10 mouse cellular contexts compared by ENCODE assay signal in genomic region chr7:99580247-99580646, GRCm38 (mm10). TPM values are rescaled to one million over a fixed set of nuclear protein-coding genes. Genes with fewer than 3 reads are reported as not detected.
DNase-seq lines count a peak whose midpoint lies in the region; ATAC-seq and TF ChIP-seq lines count a peak whose summit lies in the region.
"Had no signal": no experiment of that assay in that cellular context is flagged by ENCODE, and none has a peak within 500 bp of the region (broad histone marks: within the 10 kb centered on the region; RNA-seq: fewer than 3 reads in every experiment).

No protein-coding gene starts in this region.

- H3K27ac ChIP-seq in hindbrain, embryonic 10.5 days, result peak overlapping the region; percentile 80
- no peak overlapping the region for H3K27ac ChIP-seq in hindbrain, embryonic 11.5 days (ENCODE audit: low read depth, low read length)
- no peak overlapping the region; the same call in 1 of the 2 replicates for H3K27ac ChIP-seq in forebrain, embryonic 10.5 days
- H3K27ac ChIP-seq in liver, embryonic 12.5 days, result 0 out of 2 replicates have a peak overlapping the region, but pooled peaks have one; percentile 21
- H3K27ac ChIP-seq in intestine, embryonic 15.5 days, result no peak overlapping the region

- WGBS in hindbrain, embryonic 10.5 days, result 35% methylated on average over 6 of the region's 6 CpGs
- 45% methylated on average over 6 of the region's 6 CpGs for WGBS in hindbrain, embryonic 11.5 days
- WGBS in forebrain, embryonic 10.5 days, result 33% methylated on average over 6 of the region's 6 CpGs
- 33% methylated on average over 6 of the region's 6 CpGs for WGBS in liver, embryonic 12.5 days (ENCODE audit: insufficient replicate concordance)
- 49% methylated on average over 6 of the region's 6 CpGs for whole genome bisulfite sequencing in intestine, embryonic 15.5 days

- H3K9ac ChIP-seq in hindbrain, embryonic 11.5 days (ENCODE audit: low read depth, low read length), result no peak overlapping the region
- no peak overlapping the region for H3K9ac ChIP-seq in liver, embryonic 12.5 days
- no peak overlapping the region for H3K9ac ChIP-seq in intestine, embryonic 15.5 days

- H3K27me3 ChIP-seq in hindbrain, embryonic 10.5 days (ENCODE audit: insufficient read depth, poor library complexity, severe bottlenecking), result peaks cover 14% of the 10 kb centered on the region
- H3K27me3 ChIP-seq in hindbrain, embryonic 11.5 days (ENCODE audit: control insufficient read depth, insufficient read depth, low read length), result no peaks in the 10 kb centered on the region
- peaks cover 35% of the 10 kb centered on the region for H3K27me3 ChIP-seq in E14TG2a.4 (ENCODE audit: insufficient read depth, low read length)
- H3K27me3 ChIP-seq in forebrain, embryonic 10.5 days (ENCODE audit: poor library complexity, severe bottlenecking), result peaks cover 30% of the 10 kb centered on the region
- 0 out of 2 replicates have a peak, but pooled peaks cover 5% of the 10 kb centered on the region for H3K27me3 ChIP-seq in liver, embryonic 12.5 days (replicated peaks)
- H3K27me3 ChIP-seq in intestine, embryonic 15.5 days (replicated peaks), result no peaks in the 10 kb centered on the region

- no peak for ATAC-seq in hindbrain, embryonic 11.5 days (ENCODE audit: low FRiP score)
- ATAC-seq in liver, embryonic 12.5 days, result no peak
- ATAC-seq in intestine, embryonic 15.5 days, result no peak

- H3K4me2 ChIP-seq in hindbrain, embryonic 11.5 days (replicated peaks; ENCODE audit: low read depth, low read length), result no peak overlapping the region
- peak overlapping the region; percentile 14; the same call in 1 of the 2 replicates for H3K4me2 ChIP-seq in liver, embryonic 12.5 days
- H3K4me2 ChIP-seq in intestine, embryonic 15.5 days (replicated peaks), result no peak overlapping the region

- H3K4me1 ChIP-seq in hindbrain, embryonic 10.5 days (replicated peaks), result peaks cover 55% of the 10 kb centered on the region
- peaks cover 7% of the 10 kb centered on the region for H3K4me1 ChIP-seq in hindbrain, embryonic 11.5 days (replicated peaks; ENCODE audit: control insufficient read depth, insufficient read depth, low read length)
- peaks cover 20% of the 10 kb centered on the region for H3K4me1 ChIP-seq in E14TG2a.4 (replicated peaks; ENCODE audit: low read depth, low read length)
- H3K4me1 ChIP-seq in forebrain, embryonic 10.5 days, result peaks cover 45% of the 10 kb centered on the region
- peaks cover 46% of the 10 kb centered on the region for H3K4me1 ChIP-seq in liver, embryonic 12.5 days
- 0 out of 2 replicates have a peak, but pooled peaks cover 10% of the 10 kb centered on the region for H3K4me1 ChIP-seq in intestine, embryonic 15.5 days (replicated peaks)

- H3K36me3 ChIP-seq in hindbrain, embryonic 10.5 days, result 0 out of 2 replicates have a peak, but pooled peaks cover 7% of the 10 kb centered on the region
- no peaks in the 10 kb centered on the region for H3K36me3 ChIP-seq in hindbrain, embryonic 11.5 days (ENCODE audit: control insufficient read depth, insufficient read depth, low read length)
- no peaks in the 10 kb centered on the region for H3K36me3 ChIP-seq in E14TG2a.4 (ENCODE audit: insufficient read depth, low read length)
- H3K36me3 ChIP-seq in forebrain, embryonic 10.5 days (replicated peaks), result 0 out of 2 replicates have a peak, but pooled peaks cover 7% of the 10 kb centered on the region
- H3K36me3 ChIP-seq in liver, embryonic 12.5 days, result peaks cover 18% of the 10 kb centered on the region
- peaks cover 10% of the 10 kb centered on the region; the same call in 1 of the 2 replicates for H3K36me3 ChIP-seq in intestine, embryonic 15.5 days

- H3K4me3 ChIP-seq in hindbrain, embryonic 10.5 days, result no peak overlapping the region
- H3K4me3 ChIP-seq in hindbrain, embryonic 11.5 days (ENCODE audit: low read depth, low read length), result no peak overlapping the region
- peak overlapping the region; percentile 68 for H3K4me3 ChIP-seq in E14TG2a.4 (replicated peaks; ENCODE audit: low read length)
- peak overlapping the region; percentile 40; the same call in 1 of the 2 replicates for H3K4me3 ChIP-seq in forebrain, embryonic 10.5 days
- H3K4me3 ChIP-seq in liver, embryonic 12.5 days, result no peak overlapping the region
- H3K4me3 ChIP-seq in intestine, embryonic 15.5 days (replicated peaks), result no peak overlapping the region

- no peak for DNase-seq in hindbrain, embryonic 10.5 days (ENCODE audit: low spot score)
- no peak for DNase-seq in hindbrain, embryonic 11.5 days (ENCODE audit: low spot score)
- DNase-seq in forebrain, embryonic 10.5 days (ENCODE audit: extremely low spot score, low spot score), result no peak
- DNase-seq in left cerebral cortex, adult 9 months (ENCODE audit: low spot score in 2 of 2), result no peak
- no peak for DNase-seq in adrenal gland, postnatal 36 days
- DNase-seq: gastrocnemius, postnatal 36 days; thymus, adult 2 months had no signal

- no peak for TF ChIP-seq CTCF in E14TG2a.4 (conservative IDR thresholded peaks at IDR 0.05; ENCODE audit: low read length)

- no peaks in the 10 kb centered on the region for H3K9me3 ChIP-seq in hindbrain, embryonic 10.5 days
- H3K9me3 ChIP-seq in hindbrain, embryonic 11.5 days (ENCODE audit: control insufficient read depth, low read length), result no peaks in the 10 kb centered on the region
- H3K9me3 ChIP-seq in E14TG2a.4 (ENCODE audit: low read length), result no peaks in the 10 kb centered on the region
- H3K9me3 ChIP-seq in forebrain, embryonic 10.5 days, result no peaks in the 10 kb centered on the region
- H3K9me3 ChIP-seq in liver, embryonic 12.5 days (replicated peaks), result no peaks in the 10 kb centered on the region
- H3K9me3 ChIP-seq in intestine, embryonic 15.5 days, result no peaks in the 10 kb centered on the region

RNA-seq across cellular contexts. Expression of gene Arrb1, which starts 45.0 kb away (rescaled TPM):
- polyA plus RNA-seq in hindbrain, embryonic 10.5 days (2016; fragmentation: Nextera tagmentation; extraction: Ambion mirVana), result 14.6 and 15.0 TPM in 2 replicates
- 4.5 and 5.4 TPM in 2 replicates for polyA plus RNA-seq in hindbrain, embryonic 11.5 days (2014; fragmentation: Nextera tagmentation; extraction: Ambion mirVana)
- 9.3 and 11.9 TPM in 2 replicates for polyA plus RNA-seq in forebrain, embryonic 10.5 days (2016; fragmentation: Nextera tagmentation; extraction: Ambion mirVana)
- 134 and 136 TPM in 2 replicates for polyA plus RNA-seq in liver, embryonic 12.5 days (2016; fragmentation: Nextera tagmentation; extraction: Ambion mirVana)
- 10 to 100 TPM; 41.1 to 51.0 TPM for total RNA-seq in adrenal gland, postnatal 36 days (2021)
- polyA plus RNA-seq in intestine, embryonic 15.5 days (2015; fragmentation: Nextera tagmentation; extraction: Ambion mirVana), result 8.5 and 9.0 TPM in 2 replicates

RNA-seq across cellular contexts. Expression of gene Tpbgl, which starts 46.7 kb away (rescaled TPM):
- 0.59 and 0.81 TPM in 2 replicates for polyA plus RNA-seq in hindbrain, embryonic 10.5 days (2016; fragmentation: Nextera tagmentation; extraction: Ambion mirVana)
- 0.63 and 0.73 TPM in 2 replicates for polyA plus RNA-seq in hindbrain, embryonic 11.5 days (2014; fragmentation: Nextera tagmentation; extraction: Ambion mirVana)
- 0.07 and 0.10 TPM in 2 replicates for polyA plus RNA-seq in forebrain, embryonic 10.5 days (2016; fragmentation: Nextera tagmentation; extraction: Ambion mirVana)
- polyA plus RNA-seq in liver, embryonic 12.5 days (2016; fragmentation: Nextera tagmentation; extraction: Ambion mirVana), result 0.31 and 0.42 TPM in 2 replicates
- 10 to 100 TPM; 14.9 to 18.5 TPM for total RNA-seq in adrenal gland, postnatal 36 days (2021)
- polyA plus RNA-seq in intestine, embryonic 15.5 days (2015; fragmentation: Nextera tagmentation; extraction: Ambion mirVana), result 1.3 and 1.4 TPM in 2 replicates

Comparison
In these comparisons a context has a peak if more than half of its experiments do, and no peak if none do; other contexts are left out.
1. H3K27ac ChIP-seq: peak in hindbrain, embryonic 10.5 days (single experiment) and liver, embryonic 12.5 days (single experiment); none in hindbrain, embryonic 11.5 days (single experiment), forebrain, embryonic 10.5 days (single experiment) and intestine, embryonic 15.5 days (single experiment).
2. H3K4me3 ChIP-seq: peak in E14TG2a.4 (single experiment) and forebrain, embryonic 10.5 days (single experiment); none in hindbrain, embryonic 10.5 days (single experiment), hindbrain, embryonic 11.5 days (single experiment), liver, embryonic 12.5 days (single experiment) and intestine, embryonic 15.5 days (single experiment).